Mouse (Mus musculus): ENCODE measurements at regions not wholly inside any gene's neighbourhood (a gene's known extent, or its start where the extent isn't known, plus 50 kb on each side); places are given as distances from the start of the nearest gene placed in this dataset.

DNA sequence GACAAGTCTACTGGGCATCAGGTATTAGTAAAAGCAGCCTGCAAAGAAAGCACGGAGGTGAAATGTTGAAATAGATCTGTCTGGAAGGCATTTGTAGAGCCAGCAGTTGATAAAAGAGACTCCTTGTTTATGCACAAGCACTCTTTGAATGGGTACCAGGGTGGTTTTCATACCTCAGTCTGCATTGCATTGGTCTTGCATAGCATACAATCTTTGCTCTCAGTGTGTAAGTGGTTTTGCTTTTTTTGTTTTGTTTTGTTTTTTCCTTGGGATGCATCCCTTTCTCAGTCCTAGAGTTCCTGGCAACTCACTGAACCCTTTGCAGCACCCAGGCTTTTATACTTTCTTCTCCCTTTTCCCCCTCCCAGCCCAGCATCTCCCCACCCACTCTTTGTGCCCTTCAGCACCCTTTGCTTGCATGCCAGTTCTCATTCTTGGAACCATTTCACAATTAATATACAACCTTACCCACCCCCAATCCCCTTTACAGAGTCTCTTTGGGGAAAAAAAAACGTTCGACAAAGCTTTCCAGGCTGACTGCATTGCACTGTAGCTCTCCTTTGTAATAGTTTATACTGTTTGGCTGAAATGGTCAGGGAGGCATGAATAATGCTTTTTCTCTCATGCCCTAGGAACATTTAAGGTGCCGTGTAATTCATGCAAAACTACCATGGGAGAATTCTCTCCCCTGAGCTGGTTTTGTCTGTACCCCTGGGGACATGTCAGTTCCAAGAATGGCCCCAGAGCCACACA lies 118.7 kb upstream of the Fbxl7 start:
- Histone ChIP-seq H3K36me3 (ENCODE audit: control insufficient read depth, insufficient read depth, low read length) (no peaks in the 10 kb centered on the region), H3K79me2 (ENCODE audit: control insufficient read depth, insufficient read depth, low read length) (no peaks in the 10 kb centered on the region), H3K27ac (replicated peaks; ENCODE audit: insufficient read depth, low read depth, low read length) (no peak overlapping the region), H3K27me3 (ENCODE audit: control insufficient read depth, insufficient read depth, low read length) (no peaks in the 10 kb centered on the region), H3K4me1 (ENCODE audit: control insufficient read depth, insufficient read depth, low read length) (no peaks in the 10 kb centered on the region), H3K4me3 (ENCODE audit: insufficient read depth, low read depth, low read length) (no peak overlapping the region), H3K9ac (ENCODE audit: low read depth, low read length) (no peak overlapping the region)
- 78% methylated on average over 4 of the region's 4 CpGs for WGBS
- no peak for DNase-seq (ENCODE audit: extremely low read depth, low read depth, low spot score)
- no peak for TF ChIP-seq POLR2A (IDR thresholded peaks at IDR 0.05; ENCODE audit: extremely low read depth, insufficient read depth, low read length)
- TF ChIP-seq CTCF (IDR thresholded peaks at IDR 0.05; ENCODE audit: low read depth, low read length) = no peak

DNA sequence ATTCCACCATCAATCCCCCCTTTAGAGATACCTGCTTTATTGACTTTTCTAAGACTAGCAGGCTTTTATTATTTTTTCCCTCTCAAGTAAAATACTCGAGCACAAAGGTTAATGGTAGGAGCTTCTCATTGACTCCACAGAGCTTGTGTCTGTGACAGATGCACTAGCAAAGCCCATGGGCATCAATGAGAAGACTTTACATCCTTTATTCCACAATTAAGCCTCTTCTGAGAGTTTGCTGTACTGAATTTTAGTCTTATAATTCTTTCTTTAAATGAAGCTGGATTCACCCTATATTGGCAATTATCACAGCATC lies 119.2 kb upstream of the Fbxl7 start:
- 37% methylated on average over 1 of the region's 1 CpGs for WGBS
- TF ChIP-seq CTCF (IDR thresholded peaks at IDR 0.05; ENCODE audit: low read depth, low read length) (no peak), POLR2A (IDR thresholded peaks at IDR 0.05; ENCODE audit: extremely low read depth, insufficient read depth, low read length) (no peak)
- Histone ChIP-seq H3K27me3 (ENCODE audit: control insufficient read depth, insufficient read depth, low read length) (no peaks in the 10 kb centered on the region), H3K4me1 (ENCODE audit: control insufficient read depth, insufficient read depth, low read length) (no peaks in the 10 kb centered on the region), H3K4me3 (ENCODE audit: insufficient read depth, low read depth, low read length) (no peak overlapping the region), H3K27ac (replicated peaks; ENCODE audit: insufficient read depth, low read depth, low read length) (no peak overlapping the region), H3K9ac (ENCODE audit: low read depth, low read length) (no peak overlapping the region), H3K79me2 (ENCODE audit: control insufficient read depth, insufficient read depth, low read length) (no peaks in the 10 kb centered on the region), H3K36me3 (ENCODE audit: control insufficient read depth, insufficient read depth, low read length) (no peaks in the 10 kb centered on the region)
- DNase-seq (ENCODE audit: extremely low read depth, low read depth, low spot score) = no peak

DNA sequence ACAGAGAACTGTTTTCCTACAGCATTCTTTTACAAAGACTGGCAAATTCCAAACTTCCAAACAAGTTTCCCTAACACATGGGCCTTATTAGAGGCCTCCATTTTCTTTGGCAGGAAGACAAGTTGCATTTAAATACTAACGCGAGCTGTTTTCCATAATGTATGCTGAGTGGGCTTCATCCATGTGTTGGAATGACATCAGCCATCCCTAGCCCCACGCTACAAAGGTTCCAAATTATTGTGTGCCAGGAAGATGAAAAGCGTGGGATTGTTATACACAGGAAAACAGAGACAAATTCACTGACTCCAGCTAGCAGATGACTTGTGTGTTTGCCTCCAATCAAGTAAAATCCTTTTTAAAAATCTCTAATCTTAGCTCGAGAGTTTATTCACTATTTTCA lies 125.1 kb upstream of the Fbxl7 start:
- H3K27me3 ChIP-seq (ENCODE audit: control insufficient read depth, insufficient read depth, low read length) = no peaks in the 10 kb centered on the region
- no peak overlapping the region for H3K27ac ChIP-seq (replicated peaks; ENCODE audit: insufficient read depth, low read depth, low read length)
- TF ChIP-seq POLR2A (IDR thresholded peaks at IDR 0.05; ENCODE audit: extremely low read depth, insufficient read depth, low read length) = no peak
- no peak for TF ChIP-seq CTCF (IDR thresholded peaks at IDR 0.05; ENCODE audit: low read depth, low read length)
- no peak overlapping the region for H3K9ac ChIP-seq (ENCODE audit: low read depth, low read length)
- H3K36me3 ChIP-seq (ENCODE audit: control insufficient read depth, insufficient read depth, low read length) = no peaks in the 10 kb centered on the region
- DNase-seq (ENCODE audit: extremely low read depth, low read depth, low spot score) = no peak
- no peaks in the 10 kb centered on the region for H3K79me2 ChIP-seq (ENCODE audit: control insufficient read depth, insufficient read depth, low read length)
- no peaks in the 10 kb centered on the region for H3K4me1 ChIP-seq (ENCODE audit: control insufficient read depth, insufficient read depth, low read length)
- H3K4me3 ChIP-seq (ENCODE audit: insufficient read depth, low read depth, low read length) = no peak overlapping the region
- WGBS = 73% methylated on average over 5 of the region's 5 CpGs

DNA sequence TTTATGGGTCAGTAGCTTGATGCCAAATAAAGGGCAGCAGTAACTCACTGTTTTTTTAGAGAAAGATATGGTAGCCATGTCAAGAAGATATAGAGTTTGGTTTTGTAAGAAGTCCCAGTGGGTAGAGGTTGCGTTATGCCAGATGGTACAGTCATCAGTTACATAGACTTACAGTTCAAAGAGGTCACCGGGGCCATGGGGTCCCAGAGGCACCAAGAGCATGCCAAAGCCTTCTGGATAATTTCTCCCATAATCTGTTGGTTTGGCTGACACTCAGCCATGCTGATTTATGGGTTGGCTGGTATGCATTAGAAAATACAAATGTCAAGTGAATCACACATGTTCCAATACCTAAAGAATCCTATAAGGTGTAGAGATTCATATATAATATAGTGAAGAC lies 137.9 kb upstream of the Fbxl7 start:
- Histone ChIP-seq H3K27me3 (ENCODE audit: control insufficient read depth, insufficient read depth, low read length) (no peaks in the 10 kb centered on the region), H3K4me3 (ENCODE audit: insufficient read depth, low read depth, low read length) (no peak overlapping the region), H3K27ac (replicated peaks; ENCODE audit: insufficient read depth, low read depth, low read length) (no peak overlapping the region), H3K79me2 (ENCODE audit: control insufficient read depth, insufficient read depth, low read length) (no peaks in the 10 kb centered on the region), H3K9ac (ENCODE audit: low read depth, low read length) (no peak overlapping the region), H3K4me1 (ENCODE audit: control insufficient read depth, insufficient read depth, low read length) (no peaks in the 10 kb centered on the region), H3K36me3 (ENCODE audit: control insufficient read depth, insufficient read depth, low read length) (no peaks in the 10 kb centered on the region)
- no peak for DNase-seq (ENCODE audit: extremely low read depth, low read depth, low spot score)
- 69% methylated on average over 2 of the region's 2 CpGs for WGBS
- TF ChIP-seq POLR2A (IDR thresholded peaks at IDR 0.05; ENCODE audit: extremely low read depth, insufficient read depth, low read length) (no peak), CTCF (IDR thresholded peaks at IDR 0.05; ENCODE audit: low read depth, low read length) (no peak)

DNA sequence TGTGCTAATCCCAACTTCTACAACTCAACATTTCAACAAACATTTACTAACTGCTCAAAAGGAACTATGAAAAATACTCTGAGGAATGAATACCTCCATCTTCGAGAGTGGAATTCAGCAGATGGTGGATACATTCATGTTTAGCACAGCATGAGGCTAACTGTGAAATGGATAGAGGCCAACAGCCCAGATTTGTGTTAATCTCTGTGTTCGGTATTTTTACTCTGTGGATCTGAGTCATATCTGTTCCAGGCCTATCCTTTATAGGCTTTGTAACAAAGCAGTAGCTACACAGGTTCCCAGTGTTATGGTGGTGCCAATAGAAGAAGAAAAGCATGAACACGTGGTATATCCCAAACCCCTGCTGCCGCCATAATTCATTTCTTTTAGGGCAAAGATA lies 148.4 kb upstream of the Fbxl7 start:
- TF ChIP-seq CTCF (IDR thresholded peaks at IDR 0.05; ENCODE audit: low read depth, low read length) = no peak
- no peak for TF ChIP-seq POLR2A (IDR thresholded peaks at IDR 0.05; ENCODE audit: extremely low read depth, insufficient read depth, low read length)
- Histone ChIP-seq H3K27ac (replicated peaks; ENCODE audit: insufficient read depth, low read depth, low read length) (no peak overlapping the region), H3K4me1 (ENCODE audit: control insufficient read depth, insufficient read depth, low read length) (no peaks in the 10 kb centered on the region), H3K4me3 (ENCODE audit: insufficient read depth, low read depth, low read length) (no peak overlapping the region), H3K27me3 (ENCODE audit: control insufficient read depth, insufficient read depth, low read length) (no peaks in the 10 kb centered on the region), H3K36me3 (ENCODE audit: control insufficient read depth, insufficient read depth, low read length) (no peaks in the 10 kb centered on the region), H3K79me2 (ENCODE audit: control insufficient read depth, insufficient read depth, low read length) (no peaks in the 10 kb centered on the region), H3K9ac (ENCODE audit: low read depth, low read length) (no peak overlapping the region)
- 72% methylated on average over 4 of the region's 4 CpGs for WGBS
- no peak for DNase-seq (ENCODE audit: extremely low read depth, low read depth, low spot score)

DNA sequence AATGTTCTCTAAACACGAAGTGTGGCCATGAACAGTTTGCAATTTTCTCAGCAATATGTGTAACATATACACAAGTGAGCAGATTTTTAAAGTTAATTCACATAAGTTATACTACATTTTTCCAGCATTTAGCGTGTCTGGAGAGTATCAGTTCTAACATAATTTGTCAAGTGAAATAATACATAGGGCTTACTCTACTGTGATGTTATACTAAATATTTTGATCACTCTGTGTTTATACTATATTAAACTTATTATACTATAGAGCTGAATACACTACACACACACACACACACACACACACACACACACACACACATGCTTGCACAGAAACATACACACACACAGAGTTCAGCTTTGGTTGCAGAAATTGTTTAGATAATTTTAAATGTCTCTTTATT lies 155.3 kb upstream of the Fbxl7 start:
- H3K9ac ChIP-seq (ENCODE audit: low read depth, low read length) = no peak overlapping the region
- H3K4me3 ChIP-seq (ENCODE audit: insufficient read depth, low read depth, low read length) = no peak overlapping the region
- H3K27me3 ChIP-seq (ENCODE audit: control insufficient read depth, insufficient read depth, low read length) = no peaks in the 10 kb centered on the region
- DNase-seq (ENCODE audit: extremely low read depth, low read depth, low spot score) = no peak
- H3K27ac ChIP-seq (replicated peaks; ENCODE audit: insufficient read depth, low read depth, low read length) = no peak overlapping the region
- no peaks in the 10 kb centered on the region for H3K36me3 ChIP-seq (ENCODE audit: control insufficient read depth, insufficient read depth, low read length)
- TF ChIP-seq POLR2A (IDR thresholded peaks at IDR 0.05; ENCODE audit: extremely low read depth, insufficient read depth, low read length) = no peak
- no peak for TF ChIP-seq CTCF (IDR thresholded peaks at IDR 0.05; ENCODE audit: low read depth, low read length)
- no peaks in the 10 kb centered on the region for H3K79me2 ChIP-seq (ENCODE audit: control insufficient read depth, insufficient read depth, low read length)
- no peaks in the 10 kb centered on the region for H3K4me1 ChIP-seq (ENCODE audit: control insufficient read depth, insufficient read depth, low read length)
- WGBS = 70% methylated on average over 2 of the region's 2 CpGs
